Mouse (Mus musculus): ENCODE measurements around the gene Nup54.

Nup54 gene

GRCm38 (mm10) chr5:92376795-92377405 is 58.1 kb downstream of the Nup54 start:
- no peak for DNase-seq (ENCODE audit: low read depth, low spot score)

- DNase-seq (ENCODE audit: low read depth, low spot score) = no peak
These were observed 59.7 kb downstream of the Nup54 start for GRCm38 (mm10) chr5:92375368-92375767.

GRCm38 (mm10) chr5:92374721-92375142 is 60.3 kb downstream of the Nup54 start:
- no peak for DNase-seq (ENCODE audit: low read depth, low spot score)

GRCm38 (mm10) chr5:92372605-92373004 is 62.4 kb downstream of the Nup54 start:
- DNase-seq (ENCODE audit: low read depth, low spot score) = no peak

GRCm38 (mm10) chr5:92371361-92371976 is 63.5 kb downstream of the Nup54 start:
- DNase-seq (ENCODE audit: low read depth, low spot score) = no peak

- no peak for DNase-seq (ENCODE audit: low read depth, low spot score)
These were observed 64.1 kb downstream of the Nup54 start for GRCm38 (mm10) chr5:92370891-92371290.

- no peak for DNase-seq (ENCODE audit: low read depth, low spot score)
These were observed 64.6 kb downstream of the Nup54 start for GRCm38 (mm10) chr5:92370392-92370791.

- DNase-seq (ENCODE audit: low read depth, low spot score) = no peak
These were observed 65.6 kb downstream of the Nup54 start for GRCm38 (mm10) chr5:92369151-92369994.

- DNase-seq (ENCODE audit: low read depth, low spot score) = no peak
These were observed 66.6 kb downstream of the Nup54 start for GRCm38 (mm10) chr5:92368392-92368791.

GRCm38 (mm10) chr5:92366565-92366964 is 68.5 kb downstream of the Nup54 start:
- DNase-seq (ENCODE audit: low read depth, low spot score) = no peak

Data from WW6 (cell line).